Mouse (Mus musculus): Measurements from ENCODE around the gene Frmd4b. TPM values are rescaled to one million over a fixed set of nuclear protein-coding genes. Genes with fewer than 3 reads are reported as not detected.

Gene Frmd4b
- total and polyA plus RNA-seq, 3 experiments, result 0.13 to 0.70 (median 0.13) TPM

- Histone ChIP-seq H3K79me2 (replicated peaks; ENCODE audit: control insufficient read depth, extremely low read depth, insufficient read depth, poor library complexity, severe bottlenecking) (no peaks in the 10 kb centered on the region), H3K4me3 (replicated peaks in 1 of 3; ENCODE audit: low read depth in 2 of 3, low read length in 2 of 3, poor library complexity in 1 of 3) (no peak overlapping the region), H3K9me3 (replicated peaks; ENCODE audit: low read length) (no peaks in the 10 kb centered on the region), H3K4me1 (ENCODE audit: control insufficient read depth in 1 of 2, insufficient read depth in 2 of 2) (peaks cover 2 to 10% of the 10 kb centered on the region in 2 experiments; a peak in 3 of 4 replicates), H3K36me3 (replicated peaks in 1 of 2; ENCODE audit: control insufficient read depth in 1 of 2, insufficient read depth in 1 of 2, low read length in 1 of 2) (no peaks in the 10 kb centered on the region), H3K27ac (ENCODE audit: insufficient read depth, low read depth) (no peak overlapping the region), H3K27me3 (replicated peaks) (no peaks in the 10 kb centered on the region), H3K9ac (ENCODE audit: insufficient read depth, low read depth) (no peak overlapping the region), H3K4me2 (ENCODE audit: insufficient read depth, low read depth, poor library complexity, severe bottlenecking) (no peak overlapping the region)
- no peak for DNase-seq (ENCODE audit: extremely low read depth)
- TF ChIP-seq PAX5 (IDR thresholded peaks at IDR 0.05; ENCODE audit: low read length) (no peak), CTCF (conservative IDR thresholded peaks at IDR 0.05 in 1 of 2, IDR thresholded peaks at IDR 0.05 in 1 of 2; ENCODE audit: low read depth in 2 of 2, low read length in 2 of 2) (no peak), MXI1 (IDR thresholded peaks at IDR 0.05; ENCODE audit: low read depth, low read length) (no peak), JUND (conservative IDR thresholded peaks at IDR 0.05; ENCODE audit: low read depth, low read length) (no peak), ZC3H11A (IDR thresholded peaks at IDR 0.05; ENCODE audit: low read depth, low read length) (no peak), POLR2AphosphoS2 (IDR thresholded peaks at IDR 0.05; ENCODE audit: low read depth, low read length) (no peak), CHD1 (IDR thresholded peaks at IDR 0.05; ENCODE audit: low read depth, low read length) (no peak), TBP (conservative IDR thresholded peaks at IDR 0.05; ENCODE audit: low read depth, low read length) (no peak), POLR2A (IDR thresholded peaks at IDR 0.05; ENCODE audit: low read depth, low read length) (no peak), MAZ (IDR thresholded peaks at IDR 0.05; ENCODE audit: low read depth, low read length) (no peak), ETS1 (conservative IDR thresholded peaks at IDR 0.05; ENCODE audit: low read depth, low read length) (no peak)
- dilution Hi-C loops (cut with MboI; ENCODE audit: extremely low pct_ligation_motif_present, extremely low pct_unique_long_range_greater_than_20kb, low sequenced_read_pairs) (no loop called here), in situ Hi-C loops (cut with MboI; ENCODE audit: low pct_ligation_motif_present, low pct_unique_long_range_greater_than_20kb, low sequenced_read_pairs) (no loop called here)
These were observed 222.8 kb downstream of the Frmd4b start for GRCm38 (mm10) chr6:97394473-97395075.

DNA sequence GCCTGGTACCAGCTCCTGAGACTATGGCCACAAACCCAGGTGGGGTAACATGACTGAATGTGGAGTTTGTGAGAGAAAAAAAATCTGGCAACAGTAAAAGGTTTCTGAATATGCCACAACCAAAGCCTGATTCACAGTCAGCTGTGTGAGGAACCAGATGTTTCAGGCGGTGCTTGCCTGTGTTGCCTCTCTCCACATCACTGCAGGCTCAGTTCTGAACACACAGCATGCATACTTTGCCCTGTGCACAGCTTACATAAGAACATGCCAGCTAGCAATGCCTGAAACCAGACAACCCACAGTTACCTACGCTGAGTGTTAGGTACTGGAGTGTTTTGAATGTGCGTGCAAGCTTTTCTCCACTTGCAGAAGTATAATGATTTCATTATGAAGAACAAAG lies 224.4 kb downstream of the Frmd4b start:
- Histone ChIP-seq H3K4me1 (ENCODE audit: control insufficient read depth in 1 of 2, insufficient read depth in 2 of 2) (peaks cover 2 to 10% of the 10 kb centered on the region in 2 experiments; a peak in 3 of 4 replicates), H3K27ac (ENCODE audit: insufficient read depth, low read depth) (no peak overlapping the region), H3K4me2 (ENCODE audit: insufficient read depth, low read depth, poor library complexity, severe bottlenecking) (no peak overlapping the region), H3K4me3 (replicated peaks in 1 of 3; ENCODE audit: low read depth in 2 of 3, low read length in 2 of 3, poor library complexity in 1 of 3) (no peak overlapping the region), H3K36me3 (replicated peaks in 1 of 2; ENCODE audit: control insufficient read depth in 1 of 2, insufficient read depth in 1 of 2, low read length in 1 of 2) (no peaks in the 10 kb centered on the region), H3K9me3 (replicated peaks; ENCODE audit: low read length) (no peaks in the 10 kb centered on the region), H3K9ac (ENCODE audit: insufficient read depth, low read depth) (no peak overlapping the region), H3K79me2 (replicated peaks; ENCODE audit: control insufficient read depth, extremely low read depth, insufficient read depth, poor library complexity, severe bottlenecking) (no peaks in the 10 kb centered on the region), H3K27me3 (replicated peaks) (no peaks in the 10 kb centered on the region)
- in situ Hi-C loops (cut with MboI; ENCODE audit: low pct_ligation_motif_present, low pct_unique_long_range_greater_than_20kb, low sequenced_read_pairs), result no loop called here
- dilution Hi-C loops (cut with MboI; ENCODE audit: extremely low pct_ligation_motif_present, extremely low pct_unique_long_range_greater_than_20kb, low sequenced_read_pairs), result no loop called here
- TF ChIP-seq MAFK (IDR thresholded peaks at IDR 0.05; ENCODE audit: insufficient replicate concordance, low read length) (no peak), ZNF384 (IDR thresholded peaks at IDR 0.05; ENCODE audit: low read depth, low read length) (no peak), RCOR1 (conservative IDR thresholded peaks at IDR 0.05; ENCODE audit: low read depth, low read length) (no peak), GABPA (IDR thresholded peaks at IDR 0.05; ENCODE audit: insufficient replicate concordance, low read depth, low read length) (no peak), CTCF (conservative IDR thresholded peaks at IDR 0.05 in 1 of 2, IDR thresholded peaks at IDR 0.05 in 1 of 2; ENCODE audit: low read depth in 2 of 2, low read length in 2 of 2) (no peak), TCF12 (IDR thresholded peaks at IDR 0.05; ENCODE audit: low read depth, low read length) (no peak), NELFE (IDR thresholded peaks at IDR 0.05; ENCODE audit: low read depth, low read length) (no peak), CHD1 (IDR thresholded peaks at IDR 0.05; ENCODE audit: low read depth, low read length) (no peak), JUN (IDR thresholded peaks at IDR 0.05; ENCODE audit: insufficient read depth, low read depth, low read length) (no peak), ETS1 (conservative IDR thresholded peaks at IDR 0.05; ENCODE audit: low read depth, low read length) (no peak), ZMIZ1 (IDR thresholded peaks at IDR 0.05; ENCODE audit: low read depth, low read length) (no peak), JUND (conservative IDR thresholded peaks at IDR 0.05; ENCODE audit: low read depth, low read length) (no peak), IRF4 (IDR thresholded peaks at IDR 0.05; ENCODE audit: low read depth, low read length) (no peak), UBTF (IDR thresholded peaks at IDR 0.05; ENCODE audit: low read depth, low read length) (no peak)
- DNase-seq (ENCODE audit: extremely low read depth), result no peak

Data from CH12.LX (cell line).